Mouse (Mus musculus) lung, embryonic 14.5 days (tissue): ENCODE data around the gene Zfp592. TPM values are rescaled to one million over a fixed set of nuclear protein-coding genes. Genes with fewer than 3 reads are reported as not detected.
A peak's percentile ranks its signal among the peaks of the same experiment; 100 is the strongest.

Source experiments
- ATAC-seq: fragments of 200-750 bp; cut with Nextera tagmentation; 2 replicates; pipeline ENCODE4 v1.8.0; 2017; ENCODE audit warnings: mild to moderate bottlenecking, moderate TSS enrichment, moderate library complexity; ENCODE audit not compliant: insufficient read depth
- DNase-seq: peaks from one replicate; pipeline ENCODE4 v3.0.0-alpha.2; 2015
- H3K27ac ChIP-seq: fragments of 300-500 bp; sonication (generic); 2 replicates; pipeline ENCODE4 v1.5.1; 2014; ENCODE audit warnings: low read depth, mild to moderate bottlenecking, moderate library complexity
- H3K27me3 ChIP-seq: fragments of 300-500 bp; sonication (generic); 2 replicates; pipeline ENCODE4 v1.6.1; 2014; ENCODE audit warnings: low read length, control low read depth; ENCODE audit not compliant: insufficient read depth
- H3K36me3 ChIP-seq: fragments of 300-500 bp; sonication (generic); 2 replicates; pipeline ENCODE4 v1.6.1; 2014; ENCODE audit warnings: control low read depth; ENCODE audit not compliant: insufficient read depth
- H3K4me1 ChIP-seq: fragments of 300-500 bp; sonication (generic); 2 replicates; pipeline ENCODE4 v1.6.1; 2014; ENCODE audit warnings: antibody characterized with exemption, control low read depth; ENCODE audit not compliant: insufficient read depth
- H3K4me2 ChIP-seq: fragments of 300-500 bp; sonication (generic); 2 replicates; pipeline ENCODE4 v1.6.1; 2014; ENCODE audit warnings: mild to moderate bottlenecking
- H3K4me3 ChIP-seq: fragments of 300-500 bp; sonication (generic); 2 replicates; pipeline ENCODE4 v1.5.1; 2014; ENCODE audit warnings: low read depth, low read length
- H3K9ac ChIP-seq: fragments of 300-500 bp; sonication (generic); 2 replicates; pipeline ENCODE4 v1.6.1; 2014
- H3K9me3 ChIP-seq: fragments of 300-500 bp; sonication (generic); 2 replicates; pipeline ENCODE4 v1.6.1; 2016; ENCODE audit warnings: low read depth, low read length, control low read depth
- CTCF ChIP-seq: IDR thresholded peaks from 2 replicates; pipeline ENCODE4 v1.5.1; 2016; ENCODE audit warnings: antibody characterized with exemption, low read depth
- WGBS: fragments of 180-500 bp; shearing (Covaris S2); extraction: QIAGEN DNeasy Blood & Tissue Kit; methylation state at CpG from one replicate; pipeline ENCODE4 v1.1.7; 2014; 5-methylcytosine and 5-hydroxymethylcytosine counted together
- polyA plus RNA-seq: library from polyadenylated mRNA; unstranded; fragments of >200 nt; fragmentation: Nextera tagmentation; extraction: Ambion mirVana; gene quantifications from 2 replicates; pipeline ENCODE4 v1.2.1, GENCODE M21; 2014

Gene Zfp592
- polyA plus RNA-seq, 1 experiment from 2014 or later, result 18.1 TPM

DNA sequence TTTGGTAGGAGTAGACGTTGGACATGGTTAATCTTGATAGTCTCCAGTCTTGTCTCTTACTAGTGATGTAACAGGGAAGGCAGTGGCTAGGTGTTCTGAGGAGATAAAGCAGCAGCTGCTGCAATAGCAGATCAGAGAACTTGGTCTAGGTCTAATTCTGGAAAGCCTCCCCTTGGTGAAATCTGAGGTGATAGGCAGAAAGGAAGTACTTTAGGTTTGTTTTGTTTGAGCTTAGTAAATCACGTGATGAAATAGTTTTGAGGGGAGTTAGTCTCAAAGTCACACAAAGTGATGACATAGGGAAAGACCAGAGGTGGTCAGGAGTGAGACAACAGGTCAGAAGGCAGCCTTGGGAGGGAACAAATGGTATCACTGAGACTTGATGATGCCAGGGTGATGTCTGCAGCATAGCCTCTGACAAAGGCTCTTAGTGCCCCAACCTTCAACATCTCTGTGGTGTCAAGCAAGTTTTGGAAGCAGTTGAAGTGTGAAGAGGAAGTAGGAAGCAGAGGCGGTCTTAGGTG is 11.1 kb downstream of the Zfp592 start:
- no peak for ATAC-seq
- 38% methylated on average over 3 of the region's 3 CpGs for WGBS
- no peak overlapping the region for H3K4me2 ChIP-seq
- no peaks in the 10 kb centered on the region for H3K27me3 ChIP-seq
- H3K9ac ChIP-seq, result no peak overlapping the region; the same call in 1 of the 2 replicates
- no peak for TF ChIP-seq CTCF
- H3K36me3 ChIP-seq, result peaks cover 5% of the 10 kb centered on the region; the same call in 1 of the 2 replicates
- no peak overlapping the region for H3K4me3 ChIP-seq
- DNase-seq, result no peak
- H3K4me1 ChIP-seq, result no peaks in the 10 kb centered on the region; the same call in 1 of the 2 replicates
- H3K9me3 ChIP-seq, result no peaks in the 10 kb centered on the region
- no peak overlapping the region for H3K27ac ChIP-seq

DNA sequence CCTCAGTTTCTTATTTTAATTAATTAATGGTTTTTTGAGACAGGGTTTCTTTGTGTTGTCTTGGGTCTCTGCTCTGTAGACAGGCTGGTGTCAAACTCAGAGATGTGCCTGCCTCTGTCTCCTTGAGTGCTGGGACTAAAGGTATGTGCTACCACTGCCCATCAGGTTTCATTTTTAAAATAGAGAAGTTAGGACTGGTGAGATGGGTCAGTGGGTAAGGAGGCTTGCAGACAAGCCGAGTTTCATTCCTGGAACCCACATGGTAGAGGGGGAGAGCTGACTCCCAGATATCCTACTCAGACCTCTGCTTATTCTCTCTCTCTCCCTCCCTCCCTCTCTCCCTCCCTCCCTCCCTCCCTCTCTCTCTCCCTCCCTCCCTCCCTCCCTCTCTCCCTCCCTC is 12.5 kb downstream of the Zfp592 start:
- H3K9ac ChIP-seq, result no peak overlapping the region
- H3K9me3 ChIP-seq, result no peaks in the 10 kb centered on the region
- no peak overlapping the region for H3K27ac ChIP-seq
- TF ChIP-seq CTCF, result no peak
- 50% methylated on average over 1 of the region's 1 CpGs for WGBS
- no peak overlapping the region for H3K4me3 ChIP-seq
- no peaks in the 10 kb centered on the region; the same call in 1 of the 2 replicates for H3K4me1 ChIP-seq
- no peak overlapping the region for H3K4me2 ChIP-seq
- ATAC-seq (no peak), DNase-seq (no peak)
- H3K27me3 ChIP-seq, result no peaks in the 10 kb centered on the region
- peaks cover 8% of the 10 kb centered on the region; the same call in 1 of the 2 replicates for H3K36me3 ChIP-seq

DNA sequence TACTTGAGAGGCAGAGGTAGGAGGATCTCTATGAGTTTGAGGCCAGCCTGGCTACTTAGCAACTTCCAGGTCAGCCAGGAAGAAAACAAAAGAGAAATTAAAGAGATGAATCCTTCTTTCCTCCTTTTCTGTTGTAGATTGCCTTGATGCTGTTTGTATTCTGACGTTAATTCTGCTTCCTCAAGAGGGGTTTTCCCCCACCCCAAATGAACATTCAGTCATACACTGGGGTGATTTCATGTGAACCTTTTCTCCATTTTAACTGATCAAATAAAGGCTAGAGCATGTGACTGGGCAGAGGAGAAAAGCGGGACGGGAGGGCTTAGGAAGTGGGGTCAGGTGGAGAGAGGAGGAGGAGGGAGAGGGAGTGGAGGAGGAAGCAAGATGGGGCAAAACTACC is 14.8 kb downstream of the Zfp592 start:
- ATAC-seq, result no peak
- WGBS, result 71% methylated on average over 3 of the region's 3 CpGs
- H3K36me3 ChIP-seq, result peaks cover 8% of the 10 kb centered on the region; the same call in 1 of the 2 replicates
- no peak for DNase-seq
- H3K9ac ChIP-seq, result no peak overlapping the region
- no peak overlapping the region for H3K4me3 ChIP-seq
- no peak overlapping the region for H3K27ac ChIP-seq
- H3K27me3 ChIP-seq, result no peaks in the 10 kb centered on the region
- no peak for TF ChIP-seq CTCF
- no peaks in the 10 kb centered on the region; the same call in 1 of the 2 replicates for H3K4me1 ChIP-seq
- H3K4me2 ChIP-seq, result no peak overlapping the region
- no peaks in the 10 kb centered on the region for H3K9me3 ChIP-seq

DNA sequence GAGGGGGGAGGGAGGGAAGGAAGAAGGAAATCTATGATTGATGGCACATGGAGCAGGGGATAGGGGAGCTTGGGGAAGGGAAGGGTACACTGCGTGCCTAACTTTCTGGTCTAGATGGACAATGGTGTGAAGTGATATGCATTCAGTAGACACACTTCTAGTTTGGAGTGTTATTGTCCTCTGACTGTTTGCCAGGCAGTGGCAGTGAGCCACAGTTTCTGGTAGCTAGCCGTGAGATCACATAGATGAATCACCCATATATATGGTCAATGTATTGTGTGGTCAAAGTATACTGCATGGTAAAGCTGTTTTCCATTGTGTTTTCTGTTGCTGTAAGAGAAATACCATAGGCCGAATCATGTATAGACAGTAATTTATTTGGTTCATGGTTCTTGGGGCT is 18.1 kb downstream of the Zfp592 start:
- no peak overlapping the region for H3K4me2 ChIP-seq
- no peaks in the 10 kb centered on the region for H3K27me3 ChIP-seq
- no peak overlapping the region for H3K27ac ChIP-seq
- no peak for TF ChIP-seq CTCF
- 91% methylated on average over 3 of the region's 3 CpGs for WGBS
- no peaks in the 10 kb centered on the region for H3K9me3 ChIP-seq
- ATAC-seq (no peak), DNase-seq (no peak)
- H3K36me3 ChIP-seq, result peaks cover 14% of the 10 kb centered on the region; the same call in 1 of the 2 replicates
- H3K4me3 ChIP-seq, result no peak overlapping the region
- H3K4me1 ChIP-seq, result no peaks in the 10 kb centered on the region
- no peak overlapping the region for H3K9ac ChIP-seq

DNA sequence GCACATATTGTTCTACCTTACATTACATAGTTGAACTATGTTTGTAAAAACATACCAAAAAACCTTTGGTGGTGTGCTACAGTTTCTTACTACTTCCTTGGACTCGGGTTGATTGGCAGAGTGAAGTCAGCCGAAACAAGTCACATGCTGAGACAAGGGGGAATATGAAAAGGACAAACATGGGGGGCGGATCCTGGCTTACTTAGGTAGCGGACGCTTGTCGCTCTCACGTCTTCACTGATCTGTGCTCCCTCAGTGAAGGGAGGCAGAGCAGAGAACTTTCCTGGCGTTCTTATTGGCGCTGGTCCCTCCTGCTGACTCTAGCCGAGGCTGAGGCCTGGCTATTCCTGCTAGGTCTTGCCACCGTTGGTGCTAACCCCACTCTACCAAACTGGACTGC is 26.8 kb downstream of the Zfp592 start:
- TF ChIP-seq CTCF, result no peak

DNA sequence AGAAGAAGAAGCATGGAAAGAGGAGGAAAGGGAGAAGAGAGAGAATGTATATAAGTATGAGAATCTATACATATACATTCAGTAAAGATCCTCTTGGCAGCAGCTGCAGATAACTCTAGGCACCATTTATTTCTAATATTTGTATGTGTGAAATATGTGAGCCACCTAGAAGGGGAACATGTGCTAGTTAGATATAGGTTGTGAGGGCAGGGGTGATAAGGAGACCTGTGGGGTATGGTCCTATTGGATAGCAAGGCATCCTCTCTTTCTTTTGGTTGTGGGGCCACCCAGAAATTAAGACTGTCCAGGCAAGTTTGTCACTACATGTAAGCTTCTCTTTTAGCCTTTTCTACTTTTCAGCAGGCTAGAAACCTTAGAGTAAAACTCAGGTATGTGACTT is 29.2 kb downstream of the Zfp592 start:
- H3K36me3 ChIP-seq, result peaks cover 67% of the 10 kb centered on the region

More for the DNA sequence above, 26.8 kb downstream of the Zfp592 start:
- H3K4me3 ChIP-seq, result no peak overlapping the region
- H3K9me3 ChIP-seq, result no peaks in the 10 kb centered on the region
- H3K4me2 ChIP-seq, result no peak overlapping the region
- H3K27ac ChIP-seq, result no peak overlapping the region
- WGBS, result 75% methylated on average over 11 of the region's 11 CpGs
- H3K4me1 ChIP-seq, result no peaks in the 10 kb centered on the region
- no peak overlapping the region for H3K9ac ChIP-seq
- H3K36me3 ChIP-seq, result peaks cover 47% of the 10 kb centered on the region
- H3K27me3 ChIP-seq, result no peaks in the 10 kb centered on the region
- no peak for ATAC-seq
- DNase-seq, result no peak

DNA sequence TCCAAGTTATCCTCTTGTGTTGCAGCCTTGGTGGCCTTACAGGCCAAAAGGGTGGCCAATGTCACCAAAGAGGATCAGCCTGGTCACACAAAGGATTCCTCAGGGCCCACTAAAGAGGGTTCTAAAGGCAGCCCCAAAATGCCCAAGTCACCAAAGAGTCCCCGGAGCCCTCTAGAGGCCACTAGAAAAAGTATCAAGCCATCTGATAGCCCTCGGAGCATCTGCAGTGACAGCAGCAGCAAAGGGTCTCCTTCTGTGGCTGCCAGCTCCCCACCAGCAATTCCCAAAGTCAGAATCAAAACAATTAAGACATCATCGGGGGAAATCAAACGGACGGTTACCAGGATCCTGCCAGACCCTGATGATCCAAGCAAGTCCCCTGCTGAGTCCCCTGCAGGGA is 30.6 kb downstream of the Zfp592 start:
- Histone ChIP-seq H3K27me3 (no peaks in the 10 kb centered on the region), H3K9ac (no peak overlapping the region), H3K4me1 (no peaks in the 10 kb centered on the region), H3K4me3 (no peak overlapping the region), H3K27ac (no peak overlapping the region), H3K36me3 (peaks cover 72% of the 10 kb centered on the region), H3K9me3 (no peaks in the 10 kb centered on the region), H3K4me2 (no peak overlapping the region)
- peak; percentile 3 for DNase-seq
- ATAC-seq, result no peak
- TF ChIP-seq CTCF, result peak; percentile 26
- 69% methylated on average over 5 of the region's 5 CpGs for WGBS

More for the DNA sequence above, 29.2 kb downstream of the Zfp592 start:
- DNase-seq (no peak), ATAC-seq (no peak)
- no peak for TF ChIP-seq CTCF
- Histone ChIP-seq H3K4me3 (no peak overlapping the region), H3K4me1 (no peaks in the 10 kb centered on the region), H3K27me3 (no peaks in the 10 kb centered on the region), H3K27ac (no peak overlapping the region), H3K4me2 (no peak overlapping the region), H3K9ac (no peak overlapping the region), H3K9me3 (no peaks in the 10 kb centered on the region)

DNA sequence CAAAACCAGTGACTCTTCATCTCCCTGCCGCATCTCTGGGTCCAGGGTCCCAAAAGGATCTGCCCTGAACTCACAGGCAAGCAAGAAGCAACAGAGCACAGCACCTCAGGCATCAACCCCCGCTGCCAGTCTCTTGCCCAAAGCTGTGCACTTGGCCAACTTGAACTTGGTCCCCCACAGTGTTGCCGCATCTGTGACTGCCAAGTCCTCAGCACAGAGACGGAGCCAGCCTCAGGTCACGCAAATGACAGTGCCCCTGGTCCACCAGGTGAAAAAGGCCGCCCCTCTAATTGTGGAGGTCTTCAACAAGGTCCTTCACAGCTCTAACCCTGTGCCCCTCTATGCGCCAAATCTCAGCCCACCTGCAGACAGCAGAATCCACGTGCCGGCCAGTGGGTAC is 31.2 kb downstream of the Zfp592 start:
- Histone ChIP-seq H3K27me3 (no peaks in the 10 kb centered on the region), H3K9me3 (no peaks in the 10 kb centered on the region), H3K36me3 (peaks cover 77% of the 10 kb centered on the region), H3K9ac (no peak overlapping the region), H3K4me1 (no peaks in the 10 kb centered on the region), H3K4me2 (no peak overlapping the region), H3K27ac (no peak overlapping the region), H3K4me3 (no peak overlapping the region)
- no peak for TF ChIP-seq CTCF
- ATAC-seq, result no peak
- WGBS, result 92% methylated on average over 9 of the region's 9 CpGs
- no peak for DNase-seq
